Mouse (Mus musculus): ENCODE data around the gene Psmd14. TPM values are rescaled to one million over a fixed set of nuclear protein-coding genes. Genes with fewer than 3 reads are reported as not detected.

The Psmd14 gene
- total RNA-seq (2021), result 89.9 and 97.1 TPM in 2 replicates
- long read RNA-seq, transcript Psmd14-201 (12 exons, 1,541 nt), result major isoform, 99 of 103 reads
- long read RNA-seq, partial matches to known transcripts, result 1 of 103 reads
- long read RNA-seq, other reads (novel, unspliced or antisense), result 3 of 103 reads

DNA sequence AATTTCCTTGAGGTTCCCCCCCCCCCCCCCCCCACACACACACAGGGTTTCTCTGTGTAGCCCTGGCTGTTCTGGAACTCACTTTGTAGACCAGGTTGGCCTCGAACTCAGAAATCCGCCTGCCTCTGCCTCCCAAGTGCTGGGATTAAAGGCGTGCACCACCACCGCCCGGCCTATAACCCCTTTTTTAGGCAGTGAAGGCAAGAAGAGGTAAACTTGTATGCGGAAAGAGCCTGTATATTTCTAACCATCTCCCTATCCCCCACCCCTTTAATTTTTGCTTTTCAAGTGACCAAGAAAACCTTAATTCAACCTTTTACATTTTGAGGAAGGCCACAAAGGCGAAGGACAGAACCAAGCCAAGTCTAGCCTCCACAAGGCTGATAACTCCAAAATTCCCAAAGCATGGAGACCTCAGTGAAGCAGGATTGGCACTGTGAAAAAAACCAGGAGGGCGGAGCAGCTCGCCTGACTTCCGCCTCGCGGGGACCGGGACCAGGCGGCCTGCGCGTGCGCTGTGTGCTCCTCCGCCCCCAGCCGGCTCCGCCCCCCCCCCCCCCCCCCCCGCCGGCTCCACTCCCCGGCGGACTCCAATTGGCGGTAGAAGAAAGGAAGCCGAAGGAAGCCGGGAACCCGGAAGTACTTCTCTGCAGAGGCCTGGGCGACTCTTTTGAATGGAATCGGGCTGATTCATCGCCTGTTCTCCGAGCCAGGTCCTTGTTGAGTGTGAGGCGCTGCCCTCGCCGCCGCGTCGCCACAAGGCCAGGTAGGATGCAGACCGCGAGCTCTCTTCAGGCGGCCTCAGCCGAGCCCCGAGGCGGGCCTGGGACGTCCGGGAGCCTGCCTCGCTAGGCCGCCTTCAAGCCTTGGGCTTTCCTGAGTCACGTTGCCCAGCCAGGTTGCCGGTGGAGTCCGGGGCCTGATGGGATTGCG, at the start of gene Psmd14:
Gene Psmd14 (plus strand): TSS at position 587 of the 933 bp plus-strand sequence.
- DNase-seq, result peak; percentile 89

GRCm38 (mm10) chr2:61662833-61663232, 48.7 kb upstream of the Psmd14 start:
- no peak for DNase-seq

- no peak for DNase-seq
These were observed 47.8 kb upstream of the Psmd14 start for GRCm38 (mm10) chr2:61663573-61664241.

GRCm38 (mm10) chr2:61667420-61667819, 44.1 kb upstream of the Psmd14 start:
- no peak for DNase-seq

- peak; percentile 65 for DNase-seq
These were observed 43.2 kb upstream of the Psmd14 start for GRCm38 (mm10) chr2:61668260-61668659.

- no peak for DNase-seq
These were observed 36.9 kb upstream of the Psmd14 start for GRCm38 (mm10) chr2:61674555-61674954.

- DNase-seq, result no peak
These were observed 29.9 kb upstream of the Psmd14 start for GRCm38 (mm10) chr2:61681572-61681971.

GRCm38 (mm10) chr2:61686533-61686932, 25.0 kb upstream of the Psmd14 start:
- no peak for DNase-seq

GRCm38 (mm10) chr2:61689086-61689485, 22.4 kb upstream of the Psmd14 start:
- no peak for DNase-seq

GRCm38 (mm10) chr2:61709570-61709969, 1.9 kb upstream of the Psmd14 start:
- no peak for DNase-seq

DNA sequence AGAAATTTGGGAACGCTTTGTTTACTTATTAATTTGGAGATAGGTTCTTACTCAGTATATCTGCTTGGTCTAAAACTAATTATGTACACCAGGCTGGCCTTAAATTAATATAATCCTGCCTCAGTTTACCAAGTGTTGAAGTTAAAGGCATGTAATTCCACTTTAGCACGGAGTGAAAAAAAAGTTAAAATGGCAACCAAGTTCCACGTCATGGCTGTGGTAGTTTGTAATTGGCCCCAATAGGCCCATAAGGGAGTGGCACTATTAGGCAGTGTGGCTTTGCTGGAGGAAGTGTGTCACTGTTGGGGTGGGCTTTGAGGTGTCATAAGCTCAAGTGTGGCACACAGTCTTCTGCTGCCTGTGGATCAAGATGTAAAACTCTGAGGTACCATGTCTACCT, 1.0 kb downstream of the Psmd14 start:
- no peak for DNase-seq

- DNase-seq, result no peak
These were observed 11.0 kb downstream of the Psmd14 start for GRCm38 (mm10) chr2:61722401-61722982.

DNA sequence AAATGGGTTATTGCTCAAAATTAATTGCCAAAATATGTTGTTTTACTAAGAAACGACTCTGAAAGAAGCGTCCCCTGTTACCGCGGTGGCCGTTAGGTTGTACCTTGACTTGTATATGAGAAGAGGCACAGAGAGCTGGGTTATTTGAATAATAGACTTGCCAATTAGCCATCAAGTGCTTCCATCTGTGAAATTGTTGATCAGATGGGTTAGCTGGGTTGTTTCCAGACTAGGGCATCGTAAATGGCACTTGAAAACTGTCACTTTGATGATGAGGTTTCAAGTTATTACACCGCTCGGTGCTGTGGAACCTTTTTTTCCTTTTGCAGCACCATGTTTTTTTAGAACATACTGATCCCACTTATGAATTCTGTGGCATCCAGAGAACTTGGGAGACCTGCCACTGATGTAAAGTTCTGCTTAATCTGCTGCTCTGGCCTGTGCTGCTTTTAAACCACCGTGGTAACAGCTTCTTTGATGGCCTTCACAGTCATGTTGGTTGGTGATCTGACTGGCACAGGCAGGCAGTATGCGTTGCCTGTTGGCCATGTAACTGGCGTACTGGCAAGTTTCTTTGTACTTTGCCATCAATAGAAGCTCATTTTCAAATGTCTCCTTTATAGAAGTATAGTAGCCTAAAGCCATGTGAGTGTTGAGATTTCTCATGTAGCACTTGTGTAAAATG, 21.4 kb downstream of the Psmd14 start:
- no peak for DNase-seq

GRCm38 (mm10) chr2:61734175-61734574, 22.7 kb downstream of the Psmd14 start:
- DNase-seq, result no peak

DNA sequence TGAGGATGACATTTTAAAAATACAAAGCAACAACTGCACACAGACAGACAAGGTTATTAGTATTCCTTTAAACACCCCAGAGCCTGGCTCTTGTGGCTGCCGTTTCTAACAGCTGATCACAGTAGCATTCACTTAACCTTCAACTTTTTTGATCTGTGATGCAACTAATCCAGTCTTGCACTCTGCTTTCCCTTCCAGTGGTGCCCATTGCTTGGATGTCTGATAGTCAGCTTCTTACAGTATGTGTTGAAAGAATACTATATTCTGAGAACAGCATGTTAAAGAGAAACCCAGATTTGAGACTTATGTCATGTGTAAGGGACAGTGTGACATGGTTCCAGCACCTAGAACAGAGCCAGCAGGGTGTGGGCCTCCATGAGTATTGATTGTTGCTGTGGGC, 34.6 kb downstream of the Psmd14 start:
- no peak for DNase-seq

DNA sequence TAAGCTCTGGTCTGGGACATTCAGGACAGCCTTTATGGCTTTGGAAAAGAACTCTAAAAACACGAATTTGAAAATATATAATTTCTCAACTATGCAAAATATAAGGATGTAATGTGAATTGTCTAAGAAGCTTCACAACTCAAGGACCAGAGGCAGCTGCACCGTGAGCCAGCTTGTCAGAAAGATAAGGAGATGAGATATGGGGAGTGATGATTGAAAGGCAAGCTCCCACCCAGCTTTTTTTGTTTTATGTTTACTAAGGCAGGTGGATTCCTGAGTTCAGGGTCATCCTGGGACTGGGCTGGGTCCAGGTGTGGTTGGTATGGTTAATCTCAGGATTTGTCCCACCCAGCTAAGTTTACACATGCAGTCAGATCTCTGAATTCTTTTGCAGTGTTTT, 35.1 kb downstream of the Psmd14 start:
- DNase-seq, result no peak

GRCm38 (mm10) chr2:61747411-61747810, 35.9 kb downstream of the Psmd14 start:
- DNase-seq, result no peak

GRCm38 (mm10) chr2:61750702-61751101, 39.2 kb downstream of the Psmd14 start:
- DNase-seq, result no peak

GRCm38 (mm10) chr2:61751286-61751685, 39.8 kb downstream of the Psmd14 start:
- no peak for DNase-seq

GRCm38 (mm10) chr2:61752362-61752761, 40.9 kb downstream of the Psmd14 start:
- DNase-seq, result no peak

DNA sequence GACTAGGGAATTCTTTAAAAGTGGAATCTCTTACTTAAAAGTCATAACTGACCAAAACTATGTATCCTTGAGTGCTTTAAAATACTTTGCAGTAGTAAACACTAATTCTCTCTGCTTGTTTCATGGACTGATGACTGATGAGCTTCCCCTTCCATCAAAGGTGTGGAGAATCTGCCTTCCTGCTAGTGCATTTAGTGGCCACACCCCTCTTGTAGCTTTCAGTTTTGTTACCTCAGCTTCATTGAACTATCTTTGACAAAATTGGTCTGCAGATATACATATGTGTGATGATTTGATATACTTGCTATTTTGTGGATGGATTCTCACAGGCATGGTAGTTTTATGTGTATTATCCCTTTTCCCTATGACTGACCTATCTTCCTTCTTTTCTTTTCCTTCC, 43.5 kb downstream of the Psmd14 start:
- DNase-seq, result no peak

- DNase-seq, result no peak
These were observed 47.9 kb downstream of the Psmd14 start for GRCm38 (mm10) chr2:61759234-61759855.
